Mouse (Mus musculus) 416B (cell line): ENCODE measurements around the gene Sptbn4.

Experiments
- DNase-seq: peaks from one replicate; pipeline ENCODE4 v3.0.0; 2011; ENCODE audit warnings: low read depth

Sptbn4 gene

DNA sequence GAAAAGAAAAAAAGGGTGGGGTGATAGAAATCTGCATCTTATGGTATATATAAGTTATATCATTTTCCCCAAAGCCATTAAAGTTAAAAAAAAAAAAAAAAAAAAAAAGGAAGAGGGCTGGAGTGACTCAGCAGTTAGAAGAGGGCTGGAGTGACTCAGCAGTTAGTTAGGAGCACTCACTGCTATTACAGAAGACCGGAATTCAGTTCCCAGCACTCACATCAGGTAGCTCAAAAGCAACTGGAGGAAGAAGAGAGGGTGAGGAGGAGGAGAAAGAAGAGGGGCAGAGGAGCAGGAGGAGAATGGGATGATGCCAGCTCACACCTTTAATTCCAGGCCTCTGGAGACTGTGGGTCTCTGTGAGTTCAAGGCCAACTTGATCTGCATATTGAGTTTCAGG, 64.3 kb downstream of the Sptbn4 start:
- peak; percentile 81 for DNase-seq

- DNase-seq = no peak
These were observed 65.9 kb downstream of the Sptbn4 start for GRCm38 (mm10) chr7:27381560-27381959.

GRCm38 (mm10) chr7:27381009-27381408, 66.5 kb downstream of the Sptbn4 start:
- DNase-seq = no peak

GRCm38 (mm10) chr7:27379836-27380235, 67.7 kb downstream of the Sptbn4 start:
- DNase-seq = no peak

DNA sequence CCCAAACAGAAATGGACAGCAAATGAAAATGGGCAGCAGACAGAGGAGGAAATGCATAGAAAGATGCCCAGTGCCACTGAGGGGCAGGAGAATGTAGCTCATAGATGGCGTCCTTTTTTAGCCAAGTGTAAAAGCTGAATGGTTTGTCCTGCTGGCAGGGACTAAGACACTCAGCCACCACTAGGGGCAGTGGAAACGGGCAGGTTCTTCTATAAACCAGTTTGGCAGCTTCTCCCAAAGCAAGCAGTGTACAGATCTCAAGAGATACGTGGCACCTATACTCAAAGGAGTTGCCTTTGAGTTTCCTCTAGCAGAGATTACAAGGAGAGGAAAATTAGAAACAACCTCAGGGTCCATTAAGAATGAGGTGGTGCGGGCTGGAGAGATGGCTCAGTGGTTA, 69.1 kb downstream of the Sptbn4 start:
- peak; percentile 64 for DNase-seq

- DNase-seq = no peak
These were observed 72.2 kb downstream of the Sptbn4 start for GRCm38 (mm10) chr7:27375274-27375673.

DNA sequence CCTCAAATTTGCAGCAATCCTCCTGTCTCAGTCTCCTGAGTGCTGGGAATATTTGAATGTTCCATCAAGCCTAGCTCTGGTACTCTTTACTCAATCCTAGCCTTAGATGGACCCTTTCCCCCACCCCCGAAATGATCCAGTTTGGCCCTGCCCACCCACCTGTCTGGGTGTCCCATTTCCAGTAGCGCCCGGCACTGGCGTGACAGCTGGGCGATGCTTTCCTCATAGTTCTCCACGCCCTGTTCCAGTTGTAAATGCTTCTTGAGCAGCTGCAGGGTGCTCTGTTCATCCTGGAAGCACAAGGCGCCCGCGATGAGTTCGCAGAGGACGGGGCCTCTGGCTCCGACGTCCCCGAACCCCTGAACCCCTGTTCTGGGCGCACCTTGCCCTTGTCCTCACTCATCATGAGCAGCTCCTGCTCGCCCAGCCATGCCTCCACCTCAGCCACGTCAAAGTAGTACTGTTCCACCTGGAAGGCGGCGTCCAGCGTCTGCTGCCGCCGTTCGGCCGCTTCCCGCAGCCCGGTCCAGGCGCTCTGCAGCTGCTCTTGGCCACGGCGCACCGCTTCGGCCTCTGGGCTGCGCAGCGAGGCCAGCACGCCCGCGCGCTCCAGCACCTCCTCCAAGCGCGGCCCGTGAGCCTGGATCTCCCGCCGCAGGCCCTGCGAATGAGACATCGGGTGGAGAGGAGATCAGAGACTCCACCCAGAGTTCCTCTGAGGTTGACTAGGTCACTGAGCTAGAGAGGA, 75.6 kb downstream of the Sptbn4 start:
- DNase-seq = no peak

DNA sequence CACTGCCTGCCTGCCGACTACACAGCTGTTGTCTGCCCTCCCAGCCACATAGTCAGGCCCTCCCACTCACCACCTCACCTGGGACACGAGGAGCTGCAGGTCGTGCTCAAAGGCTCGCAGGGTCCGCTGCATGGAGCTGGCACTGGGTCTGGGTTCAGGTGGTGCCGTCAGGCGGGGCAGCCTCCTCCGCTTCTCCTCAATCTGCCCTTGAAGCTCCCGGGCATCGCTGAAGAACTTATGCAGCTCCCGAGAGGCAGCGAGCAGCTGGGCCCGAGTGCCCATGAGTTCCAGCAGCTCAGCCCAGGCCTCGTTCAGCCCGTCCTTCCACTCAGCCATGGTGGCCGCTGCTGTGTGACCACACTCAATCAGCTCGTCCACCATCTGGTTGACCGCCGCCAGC, 78.4 kb downstream of the Sptbn4 start:
- no peak for DNase-seq

- DNase-seq = peak; percentile 29
These were observed 79.5 kb downstream of the Sptbn4 start for GRCm38 (mm10) chr7:27367976-27368375.

DNA sequence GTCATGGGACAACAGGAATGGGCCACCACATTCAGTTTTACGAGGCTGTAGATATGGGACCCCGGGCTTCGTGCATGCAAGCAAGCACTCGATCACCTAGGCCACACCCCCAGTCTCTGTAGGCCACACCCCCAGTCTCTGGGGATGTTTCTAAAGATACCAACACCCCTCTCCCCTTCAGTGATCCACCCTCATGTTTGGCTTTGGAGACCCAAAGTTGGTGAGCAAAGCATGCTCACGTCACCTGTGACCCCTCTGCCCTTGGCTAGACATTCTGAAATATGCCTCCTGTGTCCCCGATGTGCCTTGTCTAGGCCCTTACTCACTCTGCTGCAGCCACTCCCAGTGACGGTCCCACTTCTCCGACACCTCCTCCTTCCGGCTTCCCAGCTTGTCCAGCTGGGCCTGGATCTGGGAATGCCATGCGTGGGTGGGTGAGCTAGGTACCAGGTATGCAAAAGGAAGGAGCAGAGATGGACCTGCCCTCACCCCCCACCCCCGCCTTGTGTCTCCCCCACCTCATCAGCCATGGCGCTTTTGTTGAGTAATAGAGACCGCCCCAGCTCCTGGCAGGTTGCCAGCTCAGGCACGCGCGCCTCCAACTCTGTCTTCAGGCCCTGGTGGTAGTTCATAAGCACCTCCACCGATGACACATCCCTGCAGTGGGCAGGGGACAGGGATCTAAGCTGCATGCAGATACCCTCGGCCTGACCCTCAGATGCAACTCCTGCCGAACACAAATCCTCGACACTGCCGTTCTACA, 81.2 kb downstream of the Sptbn4 start:
- DNase-seq = no peak

DNA sequence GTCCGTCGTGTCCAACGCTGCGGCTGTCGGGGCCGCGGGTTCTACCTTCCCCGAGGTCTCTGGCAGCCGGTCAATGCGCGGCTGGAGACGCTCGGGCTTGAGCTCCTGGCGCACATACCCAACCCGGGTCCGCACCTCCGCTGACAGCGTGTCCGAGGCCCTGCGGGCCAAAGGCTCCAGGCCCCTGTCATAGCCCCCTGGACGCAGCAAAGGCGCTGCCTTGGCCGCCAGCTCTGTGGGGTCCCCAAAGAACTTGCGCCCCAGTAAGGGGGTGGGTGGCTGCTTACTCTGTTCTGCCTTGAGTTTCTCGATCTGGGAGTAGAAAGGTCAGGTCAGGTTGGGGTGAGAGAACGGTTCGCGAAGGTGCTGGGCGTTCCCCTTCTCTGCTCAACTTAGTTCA, 83.1 kb downstream of the Sptbn4 start:
- DNase-seq = no peak

GRCm38 (mm10) chr7:27361283-27361946, 86.1 kb downstream of the Sptbn4 start:
- peak; percentile 100 for DNase-seq

DNA sequence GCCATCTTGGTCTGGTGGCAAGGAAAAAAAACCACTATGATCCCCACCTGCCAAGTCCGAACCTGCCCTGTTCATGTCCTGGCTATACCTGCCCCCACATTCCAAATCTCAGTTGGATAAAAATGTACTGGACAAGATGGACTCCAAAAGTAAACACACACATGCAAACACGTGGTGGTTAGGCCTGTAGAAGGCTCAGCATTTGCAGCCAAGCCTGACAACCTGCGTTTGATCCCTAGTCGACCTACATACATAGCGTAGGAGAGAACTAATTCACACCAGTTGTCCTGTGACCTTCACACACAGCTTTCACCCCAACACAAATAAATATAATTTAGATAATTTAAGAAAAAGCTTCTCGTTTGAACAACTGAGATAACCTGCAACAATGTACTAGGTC, 86.7 kb downstream of the Sptbn4 start:
- DNase-seq = no peak

DNA sequence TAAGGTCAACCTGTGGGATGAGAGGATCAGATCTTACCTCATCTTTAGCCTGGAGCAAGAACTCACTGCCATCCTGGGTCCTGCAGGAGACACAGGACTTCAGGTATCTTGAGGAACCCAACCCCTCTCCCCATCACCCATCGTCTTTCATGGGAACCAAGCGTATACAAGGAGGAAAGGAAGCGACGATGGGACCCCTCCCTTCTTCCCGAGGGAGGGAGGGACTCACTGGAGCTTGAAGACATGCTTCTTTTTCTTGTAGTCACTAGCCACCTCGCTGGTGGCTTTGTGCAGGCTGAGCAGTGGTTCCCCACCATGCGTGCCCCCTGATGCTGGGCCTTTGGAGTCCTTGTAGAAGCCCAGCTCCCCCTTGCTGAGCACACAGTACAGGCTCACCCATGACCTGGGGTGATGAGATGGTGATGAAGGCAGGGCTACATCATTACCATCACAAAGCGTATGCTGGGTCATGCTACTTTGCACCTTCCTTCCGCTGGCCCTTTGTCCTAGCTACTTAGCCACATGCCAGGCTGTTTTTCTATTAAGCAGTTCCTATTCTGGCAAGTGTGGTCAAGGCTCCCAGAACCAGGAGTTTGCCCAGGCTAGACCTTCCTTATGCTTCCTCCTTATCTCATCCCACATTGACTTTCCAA, 87.7 kb downstream of the Sptbn4 start:
- DNase-seq = no peak

DNA sequence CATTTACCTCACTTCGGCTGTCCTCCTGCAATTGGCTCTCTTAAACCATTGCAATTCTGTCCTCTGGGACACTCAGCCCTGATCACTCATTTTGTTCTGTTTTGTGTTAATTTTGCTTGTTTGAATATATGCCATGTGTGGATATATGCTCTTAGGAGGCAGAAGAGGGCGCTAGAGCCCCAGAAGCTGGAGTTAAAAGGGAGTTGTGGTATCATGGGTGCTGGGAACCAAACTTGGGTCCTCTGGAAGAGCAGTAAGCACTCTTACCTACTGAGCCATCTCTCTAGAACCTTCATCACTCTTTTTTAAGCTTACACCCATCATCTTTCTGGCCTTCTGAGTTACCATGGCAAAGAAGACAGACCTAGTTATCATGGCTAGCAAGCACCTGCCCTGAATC, 88.3 kb downstream of the Sptbn4 start:
- no peak for DNase-seq

DNA sequence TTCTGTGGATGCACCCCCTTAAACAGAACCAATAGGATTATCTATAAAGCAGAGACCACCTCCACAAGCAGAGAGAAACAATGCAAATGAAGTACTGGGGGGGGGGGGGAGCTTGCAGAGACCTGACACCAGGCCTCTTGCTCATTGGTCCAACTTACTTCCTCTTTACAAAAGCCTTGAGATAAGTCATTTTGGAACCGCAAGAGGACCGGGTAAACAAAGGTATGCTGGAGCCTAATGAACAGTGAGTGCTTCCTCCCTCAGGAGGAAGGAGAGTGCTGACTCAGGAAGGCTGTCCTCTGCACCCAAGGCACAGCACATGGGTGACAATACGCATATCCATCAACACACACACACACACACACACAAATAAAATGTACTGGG, 89.9 kb downstream of the Sptbn4 start:
- DNase-seq = peak; percentile 96

DNA sequence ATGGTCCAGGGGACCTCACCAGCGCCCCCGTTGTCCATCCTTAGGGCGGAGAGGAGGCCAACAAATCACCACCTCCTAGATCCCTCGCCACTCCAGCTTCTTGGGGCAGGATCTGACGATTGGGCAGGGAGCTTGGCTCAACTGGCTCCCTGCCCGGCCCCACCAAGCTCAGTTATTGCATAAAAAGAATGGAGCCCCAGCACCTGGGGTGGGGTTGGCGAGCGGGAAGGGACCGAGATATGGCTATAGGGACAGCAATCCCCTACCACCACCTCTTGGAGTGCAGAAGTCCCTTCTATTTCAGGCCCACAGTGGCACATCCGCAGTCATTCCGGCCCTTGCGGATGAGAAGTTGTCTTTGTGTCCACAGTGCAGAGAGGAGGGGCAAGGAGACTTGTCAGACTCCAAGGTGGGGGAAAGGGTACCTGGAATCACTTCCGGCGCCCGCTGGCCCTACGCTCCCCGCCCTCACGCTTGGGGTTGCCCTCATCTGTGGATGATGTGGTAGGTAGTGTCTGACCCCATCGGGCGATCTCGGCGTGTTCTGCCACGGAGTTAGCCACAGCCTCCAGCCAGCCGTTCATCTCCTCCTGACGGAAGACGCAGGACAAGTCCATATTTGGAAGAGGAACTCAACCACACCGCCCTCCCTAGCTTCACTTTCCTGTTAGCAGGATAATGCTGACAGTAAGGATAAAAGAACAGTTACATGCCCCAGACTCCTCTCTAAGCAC, 90.5 kb downstream of the Sptbn4 start, which contains the start of gene Gm20479:
Gene Gm20479, minus strand, starts transcription at position 559 of the 734 bp plus-strand sequence.
- DNase-seq = peak; percentile 95

DNA sequence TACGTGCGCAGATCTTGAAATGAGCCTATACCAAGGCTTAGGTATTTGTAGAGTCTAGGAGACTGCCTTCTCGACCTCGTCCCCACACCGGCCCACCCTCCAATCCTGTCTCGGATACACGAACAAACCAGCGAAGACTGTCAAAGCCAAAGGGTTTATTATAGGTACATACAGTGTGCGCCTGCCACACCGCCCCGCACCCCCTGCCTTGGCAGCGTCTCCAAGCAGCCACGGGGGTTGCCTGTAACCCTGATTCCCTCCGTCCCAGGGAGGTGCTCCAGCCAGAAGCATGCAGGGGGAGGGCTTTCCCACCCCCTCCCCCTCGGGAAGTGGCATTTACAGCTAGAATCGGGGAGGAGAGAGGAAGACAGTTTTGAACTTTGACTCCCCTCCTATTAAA, 91.2 kb downstream of the Sptbn4 start:
- DNase-seq = peak; percentile 87

- DNase-seq = peak; percentile 96
These were observed 91.7 kb downstream of the Sptbn4 start, which contains the start of gene Shkbp1 for GRCm38 (mm10) chr7:27355745-27356240. Gene Shkbp1 (minus strand): TSS chr7:27356019.

DNA sequence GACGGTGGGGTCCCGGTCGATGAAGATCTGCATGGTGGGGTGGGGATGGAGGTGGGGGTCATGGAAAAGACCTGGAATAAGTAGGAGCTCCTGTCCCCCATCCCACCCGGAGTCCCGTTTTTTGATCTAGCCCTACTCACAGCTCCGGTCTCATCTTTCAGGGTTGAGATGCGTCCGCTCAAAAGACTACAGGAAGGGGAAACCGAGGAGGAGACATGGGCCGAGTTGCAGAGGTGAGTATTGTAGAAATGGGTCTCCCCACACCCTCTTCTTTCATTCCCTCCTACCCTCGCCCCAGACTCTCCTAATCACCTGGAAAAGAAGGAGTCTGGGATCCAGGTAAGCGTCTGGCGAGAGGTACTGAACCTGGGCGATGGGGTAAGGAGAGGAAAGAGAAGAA, 92.2 kb downstream of the Sptbn4 start:
- peak; percentile 22 for DNase-seq

DNA sequence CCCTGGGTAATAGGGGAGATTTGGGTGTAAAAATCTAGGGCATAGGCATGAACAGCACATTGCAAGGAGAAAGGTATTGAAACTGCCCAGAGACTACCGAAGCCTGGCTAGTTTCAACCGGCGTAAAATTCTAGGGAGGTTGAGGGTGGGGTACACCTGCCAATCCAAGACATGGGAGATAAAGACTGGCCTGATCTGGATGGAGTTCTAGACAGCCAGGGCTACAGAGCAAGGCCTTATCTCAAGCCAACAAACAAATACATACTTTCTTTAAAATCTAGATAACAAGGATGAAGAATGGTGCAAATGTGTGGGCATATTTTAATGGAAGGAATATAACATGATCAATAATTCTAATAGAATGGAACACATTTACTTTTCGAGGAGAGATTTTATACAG, 92.7 kb downstream of the Sptbn4 start:
- DNase-seq = no peak
